Mouse (Mus musculus) ZHBTc4 (cell line): ENCODE results near the gene Rab3d.

ENCODE experiments used
- DNase-seq: peaks from one replicate; pipeline ENCODE4 v3.0.0-alpha.2; 2011; ENCODE audit warnings: low read depth, low spot score

Gene Rab3d

DNA sequence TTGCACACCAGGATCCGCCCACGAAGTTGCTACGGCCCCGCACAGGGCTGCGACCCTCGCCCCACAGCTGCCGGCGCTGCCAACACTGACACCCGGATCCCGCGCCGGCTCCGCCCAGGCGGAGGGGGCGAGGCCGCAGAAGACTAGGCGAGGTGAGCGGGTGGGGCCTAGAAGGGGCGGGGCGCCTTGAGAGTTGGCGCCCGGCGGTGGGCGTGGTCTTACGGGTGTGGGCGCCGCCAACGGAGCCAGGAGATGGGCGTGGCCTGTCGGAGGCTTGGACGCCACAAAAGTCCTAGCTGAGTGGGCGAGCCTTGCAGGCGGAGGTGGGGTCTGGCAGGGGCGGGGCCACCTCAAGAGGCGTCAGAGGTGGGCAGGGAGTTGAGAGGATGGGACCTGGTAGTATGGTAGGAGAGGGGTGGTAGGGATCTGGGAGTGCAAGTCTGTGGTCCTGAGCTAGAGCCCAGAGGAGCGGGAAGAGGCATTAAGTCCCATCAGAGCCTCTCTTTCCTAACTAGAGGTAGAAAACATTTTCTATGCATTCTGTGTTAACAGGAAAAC is at the start of gene Rab3d:
Rab3d (minus strand) TSS at position 158 of the 558 bp plus-strand sequence.
- peak; percentile 99 for DNase-seq

DNA sequence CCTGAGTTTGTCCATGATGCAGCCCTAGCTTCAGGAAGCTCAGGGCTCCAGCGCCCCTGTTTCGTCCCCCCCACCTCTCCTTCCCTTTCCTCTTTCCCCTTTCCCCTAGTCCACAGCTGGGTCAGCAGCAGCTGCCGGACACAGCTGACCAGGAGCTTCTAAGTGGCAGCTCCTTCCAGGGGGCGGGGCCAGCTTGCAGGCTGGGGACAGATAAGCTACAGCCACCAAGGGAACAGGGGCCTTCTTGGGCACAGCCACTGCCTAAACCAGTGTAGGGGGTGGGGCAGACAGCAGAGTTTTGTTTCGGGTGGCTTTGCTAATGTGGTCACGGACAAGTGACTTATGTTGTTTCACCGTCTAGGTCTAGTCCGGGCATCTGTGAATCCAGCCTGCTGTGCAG is 45.4 kb upstream of the Rab3d start, which contains the start of gene Epor:
Epor (minus strand) TSS at position 90 of the 400 bp plus-strand sequence.
- no peak for DNase-seq

DNA sequence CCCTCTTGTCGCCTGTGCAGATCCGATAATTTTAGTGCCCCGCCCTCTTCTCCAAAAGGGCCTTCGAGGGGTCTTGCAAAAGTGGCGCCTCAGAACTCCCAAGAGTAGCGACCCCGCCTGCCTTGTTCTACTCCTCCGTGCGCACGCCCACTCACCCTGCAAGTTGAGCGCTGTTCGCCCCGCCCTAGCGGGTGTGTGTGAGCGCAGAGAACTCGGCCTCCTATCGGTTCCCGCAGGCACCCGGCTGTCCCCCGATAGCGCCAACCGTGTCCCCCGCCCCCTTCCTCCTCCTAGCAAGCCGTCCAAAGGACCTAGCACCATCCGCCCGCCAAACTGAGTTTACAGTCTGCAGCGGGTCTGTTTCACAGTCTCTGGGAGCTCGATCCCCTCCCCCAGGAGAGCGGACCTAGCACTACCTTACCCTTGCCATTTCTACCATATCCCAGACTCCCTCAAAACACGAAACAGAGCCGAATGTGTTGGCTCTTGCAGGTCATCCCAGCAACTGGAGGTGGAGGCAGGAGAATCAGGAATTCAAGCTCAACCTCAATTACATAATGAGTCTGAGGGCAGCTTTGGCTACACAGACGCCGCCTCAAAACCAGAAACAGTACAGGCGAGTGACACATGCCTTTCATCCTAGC is 44.5 kb upstream of the Rab3d start:
- DNase-seq: peak; percentile 81

DNA sequence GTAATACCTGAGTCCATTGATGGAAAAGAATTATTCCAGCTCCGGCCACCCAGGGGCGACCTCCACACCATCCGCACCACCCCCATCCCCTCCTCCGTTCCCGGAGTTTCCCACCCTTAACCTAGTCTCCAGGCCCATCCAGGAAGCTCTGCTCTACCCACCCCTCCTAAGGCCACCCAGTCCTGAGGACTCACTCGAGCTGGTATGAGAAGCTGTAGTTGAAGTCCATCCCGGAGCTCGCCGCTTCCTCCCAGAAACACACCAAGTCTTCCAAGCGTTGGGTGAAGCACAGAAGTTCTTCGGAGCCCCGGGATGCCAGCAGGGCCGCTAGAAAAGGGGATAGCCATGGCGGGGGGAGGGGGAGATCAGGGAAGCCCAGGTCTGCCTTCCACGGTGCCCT is 44.0 kb upstream of the Rab3d start:
- DNase-seq: no peak

DNA sequence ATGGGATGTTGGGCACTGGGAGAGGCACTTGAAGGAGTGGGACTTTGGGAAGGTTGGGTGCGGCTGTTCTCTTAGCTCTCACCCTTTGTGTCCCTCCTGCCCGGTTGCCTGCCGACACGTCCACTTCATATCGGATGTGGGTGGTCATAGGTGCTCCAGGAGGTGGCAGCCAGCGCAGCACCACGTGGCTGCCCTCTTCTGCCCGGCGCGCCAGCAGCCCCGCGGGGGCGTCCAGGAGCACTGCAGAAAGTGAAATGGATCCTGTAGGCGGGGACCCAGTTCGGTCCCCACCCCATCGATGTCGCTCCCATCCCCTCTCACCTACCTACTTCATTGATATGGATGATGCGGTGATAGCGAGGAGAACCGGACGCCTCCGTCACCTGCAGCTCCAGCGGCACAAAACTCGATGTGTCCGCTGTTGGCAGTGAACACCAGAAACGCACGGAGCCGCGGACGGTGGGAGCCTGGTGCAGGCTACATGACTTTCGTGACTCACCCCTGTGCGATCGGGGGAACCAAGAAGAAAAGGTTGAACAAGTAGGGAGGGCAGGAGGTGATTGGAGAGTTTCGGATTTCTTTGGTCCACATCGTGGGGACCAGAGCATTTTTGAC is 43.5 kb upstream of the Rab3d start:
- DNase-seq: no peak

DNA sequence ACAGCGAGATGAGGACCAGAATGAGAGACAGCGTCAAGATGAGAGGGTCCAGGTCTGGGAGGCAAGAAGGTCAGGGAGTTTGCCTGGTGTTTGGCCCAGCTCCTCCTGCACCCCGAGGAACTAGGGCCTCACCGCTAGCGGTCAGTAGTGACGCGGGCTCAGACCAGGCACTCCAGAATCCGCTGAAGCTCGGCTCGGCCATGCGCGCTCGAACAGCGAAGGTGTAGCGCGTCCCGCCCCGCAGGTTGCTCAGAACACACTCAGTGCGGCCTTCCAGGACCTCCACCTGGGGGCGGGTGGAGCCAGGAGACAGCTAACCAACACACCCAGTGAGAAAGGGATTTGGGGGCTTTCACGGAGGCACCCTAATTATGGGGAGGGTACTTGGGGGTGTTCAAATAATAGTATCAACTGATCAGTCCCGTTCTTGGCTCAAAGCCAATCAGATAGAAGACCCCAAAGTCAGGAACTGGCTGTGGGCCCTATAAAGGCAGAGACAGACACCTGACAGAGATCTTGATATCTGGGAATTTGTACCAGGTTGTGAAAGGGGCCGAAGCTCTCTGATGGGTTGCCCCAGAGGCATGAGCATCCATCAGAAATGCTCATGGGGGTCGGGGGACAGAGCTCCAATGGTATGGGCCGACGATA is 42.7 kb upstream of the Rab3d start:
- DNase-seq: no peak

DNA sequence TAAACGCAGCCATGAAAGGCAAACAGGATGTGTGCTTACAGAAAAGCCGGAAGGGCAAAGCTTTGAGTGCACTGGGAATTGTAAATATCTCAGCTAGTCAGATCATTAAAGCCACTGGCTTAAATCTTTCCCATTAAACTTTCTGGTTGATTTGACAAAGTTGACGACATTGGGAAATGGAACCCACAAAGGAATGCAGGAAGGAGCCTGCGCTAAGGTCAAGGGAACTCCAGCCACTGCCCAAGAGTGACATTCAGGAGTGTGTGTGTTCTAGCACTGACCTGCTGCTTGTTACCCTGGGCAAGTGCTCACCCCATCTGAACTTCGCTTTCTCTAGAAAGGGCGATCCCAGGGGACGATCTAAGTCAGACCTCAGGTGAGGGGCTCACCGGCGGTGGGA is 42.1 kb upstream of the Rab3d start:
- DNase-seq: no peak

DNA sequence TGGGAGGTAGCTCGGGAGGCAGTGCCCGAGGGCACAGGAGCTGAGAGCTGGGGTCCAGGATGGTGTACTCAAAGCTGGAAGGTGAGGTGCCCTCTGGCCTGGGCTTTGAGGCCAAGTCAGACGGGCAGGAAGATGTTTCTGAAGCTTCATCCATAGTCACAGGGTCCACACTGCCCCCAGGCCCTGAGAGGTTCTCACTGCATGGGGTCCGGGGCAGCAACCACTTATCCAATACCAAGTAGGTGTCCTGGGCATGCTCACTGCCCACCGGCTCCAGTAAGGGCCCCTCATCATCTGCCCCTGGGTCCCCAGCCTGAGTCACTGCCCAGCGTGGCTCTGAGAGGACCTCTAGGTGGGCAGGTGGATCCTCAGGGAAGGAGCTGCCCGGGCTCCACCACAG is 41.3 kb upstream of the Rab3d start:
- no peak for DNase-seq

DNA sequence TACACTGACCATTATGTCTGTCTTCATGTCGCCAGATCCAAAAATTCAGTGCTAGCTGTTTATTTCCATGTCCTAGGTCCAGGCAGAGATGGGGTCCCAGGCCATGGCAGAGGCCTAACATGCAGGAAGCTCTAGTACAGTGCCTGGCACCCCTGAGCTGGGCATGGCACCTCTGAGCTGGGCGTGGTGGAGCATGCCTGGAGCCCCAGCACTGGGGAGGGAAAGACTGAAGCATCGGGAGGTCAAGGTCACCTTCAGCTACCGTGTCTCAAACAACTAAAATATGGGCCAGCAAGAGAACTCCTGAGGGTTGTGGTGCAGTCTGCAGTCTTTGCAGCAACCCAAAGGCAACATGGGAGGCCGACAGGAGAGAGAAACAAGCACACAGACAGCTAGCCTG is 40.4 kb upstream of the Rab3d start:
- no peak for DNase-seq

DNA sequence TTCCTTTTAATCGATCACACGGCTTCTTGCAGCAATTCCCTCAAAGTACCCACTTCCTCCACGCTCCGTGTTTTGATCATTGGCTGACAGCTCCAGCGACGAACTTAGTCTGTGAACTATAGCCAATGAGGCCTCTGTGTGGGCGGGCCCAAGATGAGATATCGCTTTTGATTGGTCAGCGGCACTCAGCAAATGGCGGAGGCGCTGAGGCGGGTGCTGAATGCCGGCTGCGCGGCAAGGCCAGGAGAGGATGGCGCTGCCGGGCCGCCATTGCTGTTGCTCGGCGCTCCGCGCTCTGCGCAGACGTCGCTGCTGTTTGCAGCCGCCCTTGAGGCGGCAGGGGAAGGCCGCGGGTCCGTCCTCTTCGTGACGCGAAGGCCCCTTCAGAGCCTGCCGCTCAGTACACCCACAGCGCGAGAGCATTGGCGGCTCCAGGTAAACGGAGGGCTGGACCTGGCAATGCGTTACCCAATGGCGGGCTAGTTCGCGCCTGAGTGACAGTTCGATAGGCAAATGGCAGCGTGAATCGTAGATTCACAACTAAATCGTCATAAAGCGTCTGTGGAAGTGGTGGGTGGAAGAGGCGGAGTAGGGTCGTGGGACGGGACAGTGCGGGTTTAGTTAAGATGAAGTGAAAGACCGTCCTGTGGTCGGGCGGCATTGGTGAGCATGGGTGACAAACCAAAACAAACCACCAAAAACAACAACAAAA is 37.7 kb upstream of the Rab3d start, which contains the start of gene Swsap1:
Swsap1 (plus strand) TSS at position 186 of the 712 bp plus-strand sequence.
- DNase-seq: peak; percentile 98

DNA sequence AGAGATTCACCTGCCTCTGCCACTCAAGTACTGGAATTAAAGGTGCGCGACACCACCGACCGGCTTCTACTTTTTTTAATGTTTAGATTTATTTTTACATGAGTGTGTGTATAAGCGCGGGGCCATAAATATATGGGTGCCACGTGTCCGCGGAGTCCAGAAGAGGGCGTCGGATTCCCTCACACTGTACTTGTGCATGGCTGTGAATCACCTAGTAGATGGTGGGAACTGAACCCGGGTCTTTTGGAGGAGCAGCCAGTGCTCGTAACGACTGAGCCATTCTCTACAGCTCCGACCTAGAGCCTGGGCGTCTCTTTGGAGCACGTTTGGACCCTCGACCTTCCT is 37.2 kb upstream of the Rab3d start:
- no peak for DNase-seq

DNA sequence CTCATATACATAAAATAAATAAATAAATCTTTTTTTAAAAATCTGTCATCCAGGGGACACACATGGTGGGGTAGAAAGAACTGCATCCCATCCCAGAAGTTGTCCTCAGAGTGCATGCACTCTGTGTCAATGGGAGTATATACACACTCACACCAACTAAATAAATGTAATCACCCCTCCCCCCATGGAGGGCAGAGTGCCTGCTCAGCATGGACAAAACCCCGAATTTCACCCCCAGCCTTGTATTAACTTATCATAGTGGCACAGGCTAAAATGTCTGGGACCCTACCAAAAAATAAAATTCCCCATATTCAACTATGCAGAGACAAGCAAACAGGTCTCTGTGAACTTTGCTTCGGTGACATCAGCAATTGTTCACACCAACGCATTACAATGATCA is 36.6 kb upstream of the Rab3d start:
- no peak for DNase-seq

DNA sequence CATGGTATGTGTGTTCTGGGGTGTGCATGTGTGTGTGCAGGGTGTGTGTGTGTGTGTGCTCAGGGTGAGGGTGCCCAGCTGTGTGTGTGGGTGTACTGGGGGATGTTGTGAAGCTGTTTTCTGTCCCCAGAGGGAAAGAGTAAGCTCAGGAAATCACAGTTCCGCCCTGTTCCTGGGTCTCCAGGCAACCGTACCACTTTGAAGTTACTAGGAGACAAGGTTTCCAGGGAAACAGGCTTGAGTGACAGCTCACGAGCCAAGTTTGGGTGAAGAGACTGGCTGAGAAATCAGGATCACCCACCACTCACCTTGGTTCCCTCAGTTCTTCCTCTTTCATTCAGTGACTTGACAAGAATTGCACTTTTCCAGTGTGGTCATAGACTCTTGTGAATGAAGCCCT is 35.6 kb upstream of the Rab3d start:
- no peak for DNase-seq

DNA sequence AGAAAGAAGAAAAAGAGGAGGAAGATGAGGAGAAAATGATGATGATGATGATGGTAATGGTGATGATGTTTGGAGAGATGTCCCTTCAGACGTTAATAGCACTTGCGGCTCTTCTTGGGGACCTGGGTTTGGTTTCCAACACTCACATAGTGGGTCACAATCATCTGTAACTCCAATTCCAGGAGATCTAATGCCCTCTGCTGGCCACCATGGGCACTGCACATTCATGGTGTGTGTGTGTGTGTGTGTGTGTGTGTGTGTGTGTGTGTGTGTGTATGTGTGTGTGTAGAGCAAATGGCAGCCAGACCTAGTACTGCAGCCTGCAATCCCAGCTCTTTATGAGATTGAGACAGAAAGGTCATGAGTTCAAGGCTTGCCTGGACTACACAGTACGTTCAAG is 34.0 kb upstream of the Rab3d start:
- peak; percentile 63 for DNase-seq

DNA sequence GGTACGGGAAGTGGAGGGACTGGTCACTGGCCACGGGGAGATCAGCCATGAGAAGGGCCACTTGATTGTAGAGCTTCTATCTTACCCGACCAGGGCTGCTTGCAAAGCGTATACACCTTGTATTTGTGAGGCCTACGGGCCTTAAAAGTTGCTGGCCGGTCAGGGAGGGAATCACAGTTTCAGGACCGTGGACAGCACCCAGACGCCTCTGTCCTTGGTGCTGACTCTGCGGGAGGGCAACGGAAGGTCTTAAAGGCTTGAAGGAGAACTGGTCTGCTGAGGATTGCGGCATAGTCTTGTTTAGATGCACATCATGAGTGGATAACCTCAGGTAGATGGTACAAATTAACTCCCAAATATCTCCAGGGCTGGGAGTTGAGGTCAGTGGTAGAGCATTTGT is 32.3 kb upstream of the Rab3d start:
- peak; percentile 73 for DNase-seq

DNA sequence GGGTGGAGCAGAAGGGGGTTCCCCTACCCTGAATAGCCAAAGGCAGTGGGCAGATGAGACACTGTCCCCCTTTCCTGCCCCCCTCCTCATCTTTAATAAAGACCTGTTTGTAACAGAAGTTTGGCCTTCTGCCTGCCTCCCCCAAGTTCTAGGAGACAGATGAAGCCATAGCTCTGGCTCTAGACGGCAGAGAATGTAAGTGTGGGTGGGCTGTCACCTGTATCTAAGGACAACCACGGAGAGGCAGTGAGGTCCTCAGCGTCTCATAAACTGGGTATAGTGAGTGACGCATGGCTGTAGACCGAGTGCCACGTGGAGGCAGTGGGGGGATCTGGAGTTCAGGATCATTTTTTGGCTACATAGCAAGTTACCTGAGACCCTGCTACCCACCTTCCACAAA is 30.8 kb upstream of the Rab3d start:
- no peak for DNase-seq

DNA sequence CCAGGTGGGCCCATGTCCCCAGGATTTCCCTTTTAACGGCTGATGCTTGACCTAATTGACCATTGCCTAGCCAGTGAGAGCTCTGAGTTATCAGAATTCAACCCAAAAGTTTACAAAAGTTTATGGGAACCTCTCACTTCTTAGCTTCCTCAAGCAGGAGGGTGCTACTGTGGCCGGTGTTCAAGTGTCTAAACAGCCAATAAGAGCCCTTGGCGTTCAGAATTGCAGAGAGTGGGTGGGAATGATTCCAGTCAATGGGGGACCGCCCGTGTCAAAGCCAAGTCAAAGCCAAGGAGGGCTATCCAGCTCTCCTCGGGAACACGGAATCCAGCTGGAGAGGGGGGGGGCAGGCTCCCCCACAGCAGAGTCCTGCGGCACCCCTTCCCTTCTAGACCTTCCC is 30.2 kb upstream of the Rab3d start:
- no peak for DNase-seq

DNA sequence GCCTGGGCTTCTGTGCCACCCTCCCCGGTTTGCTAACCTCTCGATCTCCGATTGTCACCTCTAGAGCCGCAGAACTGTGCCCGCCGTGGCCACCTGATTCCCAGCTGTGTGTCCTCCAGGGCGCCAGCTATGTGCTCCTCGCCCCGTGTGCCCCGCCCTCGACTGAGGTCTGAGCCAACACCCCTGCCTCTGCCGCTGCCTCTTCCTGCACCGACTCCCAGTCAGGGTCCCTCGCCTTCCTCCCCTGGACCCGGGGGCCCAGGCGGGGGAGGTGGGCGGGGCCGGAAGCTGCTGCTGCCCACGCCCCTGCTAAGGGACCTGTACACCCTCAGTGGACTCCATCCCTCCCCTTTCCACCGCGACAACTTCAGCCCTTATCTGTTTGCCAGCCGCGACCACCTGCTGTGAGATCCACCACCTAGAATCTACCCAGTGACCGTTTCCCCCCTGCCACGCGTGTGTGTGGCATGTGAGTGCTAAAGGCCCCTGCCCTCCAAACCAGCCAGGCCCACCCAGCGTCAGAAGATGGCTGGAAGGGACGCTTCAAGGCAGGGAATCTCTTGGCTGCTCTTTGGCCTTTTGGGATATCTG is 29.6 kb upstream of the Rab3d start:
- no peak for DNase-seq

DNA sequence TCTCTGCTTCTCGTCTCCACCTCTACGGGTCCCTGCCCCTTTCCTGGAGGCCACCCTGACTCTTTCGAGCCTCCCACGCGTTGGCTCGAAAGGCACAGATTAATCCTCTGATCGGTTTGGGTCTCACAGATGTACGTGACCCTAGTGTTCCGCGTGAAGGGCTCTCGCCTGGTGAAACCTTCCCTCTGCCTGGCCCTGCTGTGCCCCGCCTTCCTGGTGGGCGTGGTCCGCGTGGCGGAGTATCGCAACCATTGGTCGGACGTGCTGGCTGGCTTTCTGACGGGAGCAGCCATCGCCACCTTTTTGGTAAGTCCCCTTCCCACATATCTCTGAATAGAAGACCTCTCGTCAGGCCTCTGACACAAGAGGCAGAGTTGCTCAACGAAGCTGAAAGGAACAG is 26.3 kb upstream of the Rab3d start:
- peak; percentile 85 for DNase-seq

DNA sequence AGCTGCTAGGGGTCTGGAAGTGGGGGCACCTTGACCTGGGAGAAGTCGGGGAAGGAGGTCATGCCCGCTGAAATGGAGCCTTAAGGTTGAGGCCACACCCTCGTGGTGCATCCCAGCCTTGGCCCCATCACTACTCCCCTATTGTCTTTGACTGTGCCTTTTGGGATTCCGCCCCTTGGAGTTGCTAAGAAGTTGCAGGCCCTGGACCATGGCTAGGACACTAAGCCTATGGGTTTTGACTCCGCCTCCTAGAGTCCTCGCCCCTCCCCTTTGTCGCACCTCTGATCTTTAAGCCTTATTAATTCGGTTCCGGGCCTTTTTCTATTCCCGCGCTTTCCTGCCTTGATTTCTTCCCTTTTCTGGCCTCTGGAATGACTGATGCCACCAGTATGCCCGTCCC is 25.6 kb upstream of the Rab3d start:
- peak; percentile 72 for DNase-seq

DNA sequence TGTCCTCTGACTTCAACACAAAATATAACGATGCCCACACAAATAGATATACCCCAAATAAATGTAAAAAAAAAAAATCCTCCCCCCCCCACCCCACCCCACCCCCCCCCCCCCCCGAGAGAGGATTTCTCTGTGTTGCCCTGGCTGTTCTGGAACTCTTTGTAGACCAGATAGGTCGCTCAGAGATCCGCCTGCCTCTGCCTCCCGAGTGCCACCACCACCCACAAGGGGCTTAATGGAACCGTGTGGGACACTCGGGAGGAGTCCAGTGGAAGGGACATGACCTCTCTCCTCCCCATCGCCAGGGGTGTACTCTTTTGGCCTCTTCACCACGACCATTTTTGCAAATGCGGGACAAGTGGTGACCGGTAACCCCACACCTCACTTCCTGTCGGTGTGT is 25.1 kb upstream of the Rab3d start:
- DNase-seq: no peak
